Mouse (Mus musculus): ENCODE measurements around the gene Senp7.
"Not testable (repeated sequence)": the region's sequence is repeated elsewhere in the genome, so short reads cannot be mapped to it uniquely, and the experiment has no call there.

- TF ChIP-seq POLR2A (IDR thresholded peaks at IDR 0.05; ENCODE audit: borderline replicate concordance, extremely low read depth, insufficient read depth, insufficient read length, poor library complexity, severe bottlenecking); CTCF (IDR thresholded peaks at IDR 0.05; ENCODE audit: borderline replicate concordance, extremely low read depth, insufficient read depth, insufficient read length): not testable (repeated sequence)
Measured at GRCm38 (mm10) chr16:56137672-56138071, 89.5 kb downstream of the Senp7 start.

Measured in brain, embryonic 14.5 days (tissue).